Mouse (Mus musculus): ENCODE measurements at regions not wholly inside any gene's neighbourhood (a gene's known extent, or its start where the extent isn't known, plus 50 kb on each side); places are given as distances from the start of the nearest gene placed in this dataset.

DNA sequence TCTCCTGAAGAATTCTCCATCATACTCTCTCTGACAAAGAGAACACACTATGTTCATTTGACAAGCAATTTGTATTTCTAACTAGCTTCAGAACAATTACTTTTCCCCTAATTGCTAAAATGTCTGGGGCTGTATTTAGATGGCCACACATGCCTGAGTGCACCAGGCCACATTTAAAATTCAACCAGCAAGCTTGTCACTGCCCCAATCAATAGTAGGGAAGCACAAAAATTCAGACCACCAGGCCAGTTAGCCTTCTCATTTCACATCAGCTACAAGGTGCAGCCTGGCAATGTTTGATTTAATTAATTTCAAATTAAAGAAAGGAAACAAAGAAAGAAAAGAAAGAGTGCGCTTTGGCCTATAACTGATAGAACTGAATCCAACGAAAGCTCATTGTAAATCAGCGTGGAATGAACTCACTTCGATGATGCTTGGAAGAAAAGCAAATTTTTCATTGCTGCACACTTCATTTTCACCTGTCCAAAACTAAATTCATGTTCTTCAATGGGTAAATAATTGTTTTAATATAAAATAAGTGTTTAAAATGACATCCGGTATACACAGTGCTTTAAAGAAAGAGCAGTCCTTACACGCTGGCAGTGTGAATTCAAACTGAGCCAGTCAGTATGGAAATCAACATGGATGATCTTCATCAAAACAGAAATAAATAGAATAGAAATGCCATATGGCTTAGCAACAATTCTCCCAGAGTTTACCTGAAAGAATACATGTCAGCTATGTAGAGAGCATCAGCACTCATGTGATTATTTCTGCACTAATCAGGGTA lies 1001.7 kb upstream of the Adgrl4 start:
- H3K36me3 ChIP-seq = no peaks in the 10 kb centered on the region
- H3K4me3 ChIP-seq = no peak overlapping the region
- H3K9ac ChIP-seq = no peak overlapping the region
- no peaks in the 10 kb centered on the region for H3K4me1 ChIP-seq (replicated peaks)
- no peaks in the 10 kb centered on the region for H3K27me3 ChIP-seq
- no peaks in the 10 kb centered on the region for H3K9me3 ChIP-seq
- 81% methylated on average over 6 of the region's 6 CpGs for WGBS
- ATAC-seq (ENCODE audit: low FRiP score) = no peak
- H3K27ac ChIP-seq = no peak overlapping the region
- no peak overlapping the region for H3K4me2 ChIP-seq
